Mouse (Mus musculus) lung, adult 2 months (tissue): Measurements from ENCODE around the gene Plce1.

Experiments used
- CTCF ChIP-seq: fragments of 200-500 bp; IDR thresholded peaks from 2 replicates; pipeline ENCODE4 v1.5.1; 2011; ENCODE audit warnings: mild to moderate bottlenecking, low read length, control low read depth; ENCODE audit not compliant: insufficient read depth
- POLR2A ChIP-seq: fragments of 200-500 bp; IDR thresholded peaks from 2 replicates; pipeline ENCODE4 v1.6.1; 2011; ENCODE audit warnings: low read depth, mild to moderate bottlenecking, control low read depth, low read length, borderline replicate concordance; ENCODE audit errors: extremely low read depth

DNA sequence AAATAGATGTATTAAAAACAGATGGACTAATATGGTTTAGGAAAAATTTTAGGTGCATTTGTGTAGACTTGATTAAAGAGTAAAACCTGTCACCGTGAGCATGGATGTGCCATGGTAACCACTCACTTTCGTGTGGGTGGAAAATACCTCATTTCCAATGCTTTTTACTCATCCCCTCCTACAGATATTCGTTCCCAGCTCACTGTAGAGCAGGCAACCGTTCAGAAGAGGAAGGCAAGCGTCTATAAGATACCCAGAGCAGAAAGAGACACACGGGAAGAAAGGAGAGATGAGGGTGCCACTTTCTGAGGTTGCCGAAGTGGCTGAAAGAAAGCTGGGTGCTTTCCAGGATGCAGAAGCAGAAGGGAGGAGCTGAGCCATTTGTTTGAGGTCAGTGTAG lies 25.2 kb downstream of the Plce1 start:
- TF ChIP-seq POLR2A (no peak), CTCF (no peak)
